Mouse (Mus musculus) forebrain, embryonic 12.5 days (tissue): ENCODE results near the gene Cnih1. TPM values are rescaled to one million over a fixed set of nuclear protein-coding genes. Genes with fewer than 3 reads are reported as not detected.

Source experiments
- ATAC-seq: fragments of 200-750 bp; cut with Nextera tagmentation; 2 replicates; pipeline ENCODE4 v1.8.0; 2017; ENCODE audit warnings: moderate TSS enrichment; ENCODE audit not compliant: low FRiP score
- H3K27ac ChIP-seq: fragments of 300-500 bp; sonication (generic); 2 replicates; pipeline ENCODE4 v1.5.1; 2016; ENCODE audit warnings: mild to moderate bottlenecking
- H3K27me3 ChIP-seq: fragments of 300-500 bp; sonication (generic); 2 replicates; pipeline ENCODE4 v1.6.1; 2016; ENCODE audit warnings: mild to moderate bottlenecking
- H3K36me3 ChIP-seq: fragments of 300-500 bp; sonication (generic); replicated peaks from 2 replicates; pipeline ENCODE4 v1.6.1; 2016; ENCODE audit warnings: mild to moderate bottlenecking
- H3K4me1 ChIP-seq: fragments of 300-500 bp; sonication (generic); 2 replicates; pipeline ENCODE4 v1.6.1; 2016
- H3K4me2 ChIP-seq: fragments of 300-500 bp; sonication (generic); 2 replicates; pipeline ENCODE4 v1.6.1; 2016; ENCODE audit warnings: mild to moderate bottlenecking, moderate library complexity
- H3K4me3 ChIP-seq: fragments of 300-500 bp; sonication (generic); replicated peaks from 2 replicates; pipeline ENCODE4 v1.5.1; 2016; ENCODE audit warnings: mild to moderate bottlenecking
- H3K9ac ChIP-seq: fragments of 300-500 bp; sonication (generic); 2 replicates; pipeline ENCODE4 v1.6.1; 2016; ENCODE audit warnings: mild to moderate bottlenecking
- H3K9me3 ChIP-seq: fragments of 300-500 bp; sonication (generic); 2 replicates; pipeline ENCODE4 v1.6.1; 2016
- WGBS: fragments of 180-500 bp; shearing (Covaris S2); methylation state at CpG from one replicate; pipeline ENCODE4 v1.1.7; 2016; 5-methylcytosine and 5-hydroxymethylcytosine counted together
- polyA plus RNA-seq: library from polyadenylated mRNA; unstranded; fragments of >200 nt; fragmentation: Nextera tagmentation; extraction: Ambion mirVana; gene quantifications from 2 replicates; pipeline ENCODE4 v1.2.1, GENCODE M21; 2016

Gene Cnih1
- polyA plus RNA-seq, 1 experiment from 2014 or later, result 181 TPM

DNA sequence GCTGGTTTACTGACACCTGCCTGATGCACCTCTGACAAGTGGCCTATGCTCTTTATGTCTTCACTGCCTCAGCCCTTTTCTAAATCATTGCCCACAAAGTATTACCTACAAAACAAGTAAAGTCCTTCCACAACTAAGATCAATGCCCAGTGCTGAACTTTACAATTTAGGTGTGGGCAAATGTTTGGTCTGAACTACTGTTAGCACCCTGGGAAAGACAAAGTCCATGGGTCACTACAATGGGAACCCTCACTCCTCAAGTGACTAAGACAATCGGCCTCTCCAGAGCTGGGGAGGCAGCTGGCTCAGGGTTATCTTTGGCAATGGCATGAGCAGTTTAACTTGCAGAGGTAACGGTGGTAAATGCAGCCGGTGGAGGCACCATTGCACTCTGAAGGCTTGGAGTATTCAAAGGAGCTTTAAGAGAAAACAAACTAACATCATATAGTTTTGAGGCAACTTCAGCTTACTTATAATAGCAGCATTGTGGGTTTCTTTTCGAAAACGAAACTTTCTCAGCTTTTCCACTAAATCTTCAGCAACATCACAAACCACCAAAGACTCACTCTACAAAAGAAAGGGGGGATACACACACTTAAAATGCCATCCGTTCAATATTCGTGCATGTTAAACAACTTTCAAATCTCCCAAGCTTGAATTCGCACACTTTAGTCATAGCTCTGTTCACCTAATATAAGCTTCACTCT, 28.9 kb upstream of the Cnih1 start:
- Histone ChIP-seq H3K27me3 (no peaks in the 10 kb centered on the region), H3K4me3 (no peak overlapping the region), H3K9ac (no peak overlapping the region), H3K4me2 (no peak overlapping the region), H3K4me1 (peaks cover 19% of the 10 kb centered on the region), H3K9me3 (no peaks in the 10 kb centered on the region), H3K36me3 (peaks cover 31% of the 10 kb centered on the region), H3K27ac (no peak overlapping the region)
- WGBS, result 95% methylated on average over 8 of the region's 8 CpGs
- no peak for ATAC-seq

DNA sequence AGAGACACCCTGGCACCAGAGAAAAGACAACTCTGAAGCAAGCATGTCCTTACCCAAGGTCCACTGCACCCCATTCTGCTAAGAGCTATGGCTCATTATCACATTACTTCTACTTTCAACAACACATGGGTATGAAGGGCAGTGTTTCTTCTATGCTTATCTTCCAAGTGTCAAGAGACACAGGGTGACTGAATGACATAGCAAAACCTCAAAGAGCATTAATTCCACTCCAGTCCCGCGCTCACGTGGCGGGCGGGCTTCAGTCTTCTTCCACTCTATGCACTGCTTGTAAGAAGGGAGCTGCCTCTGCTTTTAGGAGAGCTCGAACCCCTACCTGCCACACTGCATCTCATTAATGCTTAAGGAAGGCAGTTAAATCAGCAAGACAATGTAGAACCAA, 27.4 kb upstream of the Cnih1 start:
- ATAC-seq, result no peak
- no peak overlapping the region for H3K4me2 ChIP-seq
- no peak overlapping the region for H3K4me3 ChIP-seq
- no peak overlapping the region for H3K9ac ChIP-seq
- H3K36me3 ChIP-seq, result peaks cover 40% of the 10 kb centered on the region
- WGBS, result 60% methylated on average over 6 of the region's 6 CpGs
- H3K27ac ChIP-seq, result no peak overlapping the region
- no peaks in the 10 kb centered on the region for H3K27me3 ChIP-seq
- H3K4me1 ChIP-seq, result peaks cover 11% of the 10 kb centered on the region
- H3K9me3 ChIP-seq, result no peaks in the 10 kb centered on the region

DNA sequence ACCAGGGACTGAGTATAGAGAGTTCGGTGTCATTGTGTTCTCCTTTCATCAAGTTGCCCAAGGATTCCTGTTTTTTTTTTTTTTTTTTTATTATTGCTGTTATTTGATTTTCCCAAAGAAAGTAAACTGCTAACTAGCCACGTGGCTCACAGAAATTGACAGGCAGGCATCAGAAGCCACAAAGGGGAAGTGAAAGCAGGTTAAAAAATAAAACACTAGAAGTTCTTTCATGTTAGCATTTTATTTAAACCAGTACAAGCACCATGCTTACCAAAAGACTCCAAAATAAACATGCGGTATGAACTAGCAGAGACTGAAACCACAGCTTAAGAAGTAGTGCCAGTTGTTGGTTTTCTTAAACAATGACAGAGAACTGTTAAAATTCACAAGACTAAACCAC, 19.7 kb upstream of the Cnih1 start:
- Histone ChIP-seq H3K27me3 (no peaks in the 10 kb centered on the region), H3K4me3 (no peak overlapping the region), H3K4me2 (no peak overlapping the region), H3K9ac (no peak overlapping the region), H3K27ac (no peak overlapping the region), H3K9me3 (no peaks in the 10 kb centered on the region), H3K36me3 (peaks cover 28% of the 10 kb centered on the region), H3K4me1 (no peaks in the 10 kb centered on the region)
- 77% methylated on average over 3 of the region's 3 CpGs for WGBS
- no peak for ATAC-seq

DNA sequence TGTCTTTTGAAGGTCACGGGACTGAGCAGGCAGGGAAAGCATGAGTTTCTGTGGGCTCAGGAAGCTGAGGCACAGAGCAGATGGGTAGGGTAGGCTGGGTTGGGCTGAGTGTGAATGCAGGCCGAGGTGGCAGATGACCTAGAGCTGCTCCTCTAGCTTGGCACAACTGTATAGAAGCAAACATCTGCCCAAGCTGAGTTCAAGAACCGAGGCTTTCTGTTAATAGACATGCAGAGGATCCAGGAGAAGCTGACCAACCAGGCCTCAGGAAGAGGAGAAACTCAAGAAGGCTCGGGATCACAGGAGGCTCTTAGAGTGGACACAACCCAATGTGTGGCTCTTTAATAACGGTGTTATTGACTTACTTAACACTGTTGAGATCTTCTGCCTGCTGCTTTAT, 18.0 kb upstream of the Cnih1 start:
- ATAC-seq, result no peak
- H3K27me3 ChIP-seq, result no peaks in the 10 kb centered on the region
- H3K4me1 ChIP-seq, result no peaks in the 10 kb centered on the region
- WGBS, result 92% methylated on average over 5 of the region's 5 CpGs
- H3K9me3 ChIP-seq, result no peaks in the 10 kb centered on the region
- no peak overlapping the region for H3K4me3 ChIP-seq
- no peak overlapping the region for H3K9ac ChIP-seq
- H3K4me2 ChIP-seq, result no peak overlapping the region
- H3K36me3 ChIP-seq, result peaks cover 15% of the 10 kb centered on the region
- no peak overlapping the region for H3K27ac ChIP-seq

DNA sequence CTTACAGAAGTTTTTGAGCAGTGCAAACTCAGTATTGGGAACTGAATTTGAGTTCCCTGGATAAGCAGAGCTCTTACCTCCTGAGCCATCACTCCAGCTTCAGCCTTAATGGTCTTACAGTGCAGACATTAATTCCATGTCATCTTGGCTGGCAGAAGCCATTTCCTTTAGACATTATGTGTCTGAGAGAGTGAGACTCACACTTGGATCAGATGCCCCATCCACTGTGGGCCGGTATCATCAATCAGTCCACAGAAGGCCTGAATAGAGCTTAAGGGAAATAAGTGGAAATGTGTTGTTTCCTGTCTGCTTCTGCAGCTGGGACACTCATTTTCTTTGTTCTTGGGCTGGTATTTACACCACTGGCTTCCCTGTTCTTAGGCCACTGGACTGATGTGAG, 15.6 kb upstream of the Cnih1 start:
- Histone ChIP-seq H3K4me1 (no peaks in the 10 kb centered on the region), H3K4me3 (no peak overlapping the region), H3K27ac (no peak overlapping the region), H3K36me3 (peaks cover 11% of the 10 kb centered on the region), H3K4me2 (no peak overlapping the region), H3K9me3 (no peaks in the 10 kb centered on the region), H3K27me3 (no peaks in the 10 kb centered on the region), H3K9ac (no peak overlapping the region)
- 89% methylated on average over 1 of the region's 1 CpGs for WGBS
- no peak for ATAC-seq

DNA sequence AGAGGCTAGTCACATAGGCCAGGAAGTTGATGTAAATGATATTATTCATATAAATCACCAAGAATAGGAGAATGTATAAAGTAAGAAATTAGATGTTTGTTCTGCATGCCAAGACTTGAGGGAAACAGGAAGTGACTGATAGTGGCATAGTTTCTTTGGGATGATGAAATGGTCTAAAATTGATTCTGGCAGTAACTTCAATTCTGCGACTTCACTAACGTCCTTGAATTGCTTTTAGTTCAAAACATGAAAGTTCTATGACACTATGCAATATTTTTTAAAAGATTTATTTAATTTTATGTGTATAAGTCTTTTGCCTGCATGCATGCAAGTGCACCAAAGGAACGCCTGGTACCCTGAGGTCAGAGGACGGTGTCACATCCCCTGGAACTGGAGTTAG, 15.0 kb upstream of the Cnih1 start:
- Histone ChIP-seq H3K4me1 (no peaks in the 10 kb centered on the region), H3K4me2 (no peak overlapping the region), H3K36me3 (peaks cover 11% of the 10 kb centered on the region), H3K4me3 (no peak overlapping the region), H3K27me3 (no peaks in the 10 kb centered on the region), H3K9ac (no peak overlapping the region), H3K9me3 (no peaks in the 10 kb centered on the region), H3K27ac (no peak overlapping the region)
- no peak for ATAC-seq
- 96% methylated on average over 4 of the region's 4 CpGs for WGBS

DNA sequence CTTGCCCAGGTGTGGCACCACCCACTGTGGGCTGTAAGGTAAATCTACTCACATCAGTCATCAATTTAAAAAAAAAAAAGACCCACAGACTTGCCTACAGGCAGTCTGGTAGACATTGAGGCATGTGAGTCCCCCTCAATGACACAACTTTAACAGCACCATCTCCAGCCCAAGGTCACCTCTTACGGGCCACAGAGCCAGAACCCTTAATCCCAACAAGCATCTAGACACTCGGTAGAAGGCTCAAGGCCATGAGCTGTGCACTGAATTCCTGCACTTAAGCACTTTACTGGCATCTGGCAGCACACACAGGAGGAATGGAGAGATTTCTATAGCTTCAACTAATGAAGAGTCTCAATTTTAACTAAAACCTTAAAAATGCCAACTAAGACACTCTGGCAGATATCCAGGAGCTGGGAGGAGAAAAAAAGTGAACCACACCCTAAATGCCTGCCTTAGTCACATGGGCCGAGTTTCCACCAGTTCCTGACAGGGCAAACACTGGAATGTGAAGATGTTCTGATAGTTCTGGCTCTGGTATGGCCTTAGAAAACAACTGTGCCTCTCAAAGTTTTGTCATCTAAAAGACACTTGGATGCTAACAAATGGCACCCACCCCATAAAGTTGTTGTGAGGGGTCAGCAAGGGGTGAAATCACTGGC, 12.6 kb upstream of the Cnih1 start:
- Histone ChIP-seq H3K36me3 (peaks cover 7% of the 10 kb centered on the region), H3K9ac (no peak overlapping the region), H3K27ac (no peak overlapping the region), H3K4me2 (no peak overlapping the region), H3K4me1 (no peaks in the 10 kb centered on the region), H3K4me3 (no peak overlapping the region), H3K27me3 (no peaks in the 10 kb centered on the region), H3K9me3 (no peaks in the 10 kb centered on the region)
- 85% methylated on average over 3 of the region's 3 CpGs for WGBS
- no peak for ATAC-seq

DNA sequence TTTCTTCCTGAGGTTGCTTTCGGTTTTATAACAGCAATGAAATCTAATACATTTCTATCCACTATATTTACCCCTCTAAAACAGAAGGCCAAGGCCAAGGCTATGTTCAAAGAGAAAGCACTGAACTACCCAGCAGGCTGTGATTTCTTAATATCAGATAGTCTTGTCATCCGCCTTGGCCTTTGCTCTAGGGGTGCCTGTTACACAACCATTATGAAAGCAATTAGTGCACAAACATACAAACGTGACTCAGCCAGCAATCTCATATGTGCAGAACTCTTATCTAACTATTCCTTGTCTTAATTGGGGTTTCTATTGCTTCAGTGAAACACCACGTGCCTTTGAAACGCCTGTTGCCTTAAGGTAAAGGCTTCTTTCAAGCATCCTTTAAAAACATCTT, 5.9 kb upstream of the Cnih1 start:
- no peak for ATAC-seq
- Histone ChIP-seq H3K27me3 (no peaks in the 10 kb centered on the region), H3K36me3 (peaks cover 1% of the 10 kb centered on the region; the same call in 1 of the 2 replicates), H3K4me2 (no peak overlapping the region), H3K27ac (no peak overlapping the region), H3K4me3 (no peak overlapping the region), H3K9me3 (no peaks in the 10 kb centered on the region), H3K4me1 (no peaks in the 10 kb centered on the region), H3K9ac (no peak overlapping the region)
- WGBS, result 85% methylated on average over 5 of the region's 5 CpGs

DNA sequence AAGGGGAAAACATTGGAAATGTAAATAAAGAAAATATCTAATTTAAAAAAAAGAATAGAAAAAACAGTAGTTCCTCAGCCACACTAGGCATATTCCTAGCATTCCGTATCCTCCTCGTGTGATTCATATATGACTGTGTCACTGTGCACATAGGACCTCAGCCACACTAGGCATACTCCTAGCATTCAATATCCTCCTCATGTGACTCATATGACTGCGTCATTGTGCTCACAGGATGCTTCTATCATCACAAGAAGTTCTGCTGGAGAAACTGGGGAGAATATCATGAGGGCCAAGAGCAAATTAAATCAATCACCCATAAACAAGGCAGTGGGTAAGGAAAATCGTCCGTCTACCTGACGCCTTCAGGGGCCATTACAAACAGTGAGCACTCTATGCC, 2.5 kb upstream of the Cnih1 start:
- Histone ChIP-seq H3K4me2 (no peak overlapping the region), H3K9ac (no peak overlapping the region; the same call in 1 of the 2 replicates), H3K4me1 (peaks cover 12% of the 10 kb centered on the region), H3K4me3 (no peak overlapping the region), H3K27ac (no peak overlapping the region), H3K9me3 (no peaks in the 10 kb centered on the region), H3K36me3 (no peaks in the 10 kb centered on the region), H3K27me3 (no peaks in the 10 kb centered on the region)
- 93% methylated on average over 6 of the region's 6 CpGs for WGBS
- no peak for ATAC-seq

DNA sequence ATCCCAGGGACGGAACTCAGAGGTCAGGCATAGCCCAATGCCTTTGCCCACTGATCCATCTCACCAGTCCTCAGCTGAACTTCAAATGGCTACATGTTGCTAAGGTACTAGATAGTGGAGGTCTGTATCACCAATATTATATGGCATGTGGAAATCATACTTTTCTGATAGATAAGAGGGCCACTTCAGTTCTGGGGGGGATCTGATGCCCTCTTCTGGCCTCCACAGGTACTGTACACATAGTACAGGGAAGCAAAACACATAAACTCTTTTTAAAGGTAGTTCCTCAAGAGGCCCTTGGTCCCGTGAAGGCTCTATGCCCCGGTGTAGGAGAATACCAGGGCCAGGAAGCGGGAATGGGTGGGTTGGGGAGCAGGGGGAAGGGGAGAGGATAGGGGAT, 2.1 kb upstream of the Cnih1 start:
- no peak overlapping the region for H3K27ac ChIP-seq
- H3K9ac ChIP-seq, result no peak overlapping the region
- ATAC-seq, result no peak
- WGBS, result 66% methylated on average over 4 of the region's 4 CpGs
- no peak overlapping the region for H3K4me2 ChIP-seq
- no peaks in the 10 kb centered on the region for H3K27me3 ChIP-seq
- H3K4me3 ChIP-seq, result no peak overlapping the region
- H3K9me3 ChIP-seq, result no peaks in the 10 kb centered on the region
- no peaks in the 10 kb centered on the region for H3K36me3 ChIP-seq
- peaks cover 14% of the 10 kb centered on the region for H3K4me1 ChIP-seq

DNA sequence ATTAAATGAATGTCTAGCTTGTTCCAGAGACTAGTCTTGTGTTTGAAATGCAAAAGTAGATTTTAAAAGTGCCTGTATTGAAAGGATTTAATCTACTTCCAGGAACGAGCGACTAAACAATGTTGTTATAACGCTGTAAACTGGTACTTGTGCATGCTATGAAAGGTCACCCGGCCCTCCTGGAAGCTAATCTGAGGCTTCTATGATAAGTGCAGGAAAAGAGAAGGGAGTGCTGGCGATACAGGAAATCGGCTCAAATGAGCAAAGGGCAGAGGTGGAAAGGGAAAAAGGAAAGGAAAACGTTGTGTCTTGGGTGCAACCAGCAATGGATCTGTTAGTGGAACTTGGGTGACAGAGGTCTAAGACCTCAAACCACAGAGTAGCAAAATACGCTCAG, 292 bp upstream of the Cnih1 start:
- Histone ChIP-seq H3K36me3 (0 out of 2 replicates have a peak, but pooled peaks cover 13% of the 10 kb centered on the region), H3K27me3 (no peaks in the 10 kb centered on the region), H3K4me2 (peak overlapping the region; percentile 70), H3K9me3 (no peaks in the 10 kb centered on the region), H3K9ac (no peak overlapping the region), H3K27ac (peak overlapping the region; percentile 54; the same call in 1 of the 2 replicates), H3K4me1 (peaks cover 16% of the 10 kb centered on the region), H3K4me3 (peak overlapping the region; percentile 99; the same call in 1 of the 2 replicates)
- no peak for ATAC-seq
- WGBS, result 25% methylated on average over 8 of the region's 8 CpGs

DNA sequence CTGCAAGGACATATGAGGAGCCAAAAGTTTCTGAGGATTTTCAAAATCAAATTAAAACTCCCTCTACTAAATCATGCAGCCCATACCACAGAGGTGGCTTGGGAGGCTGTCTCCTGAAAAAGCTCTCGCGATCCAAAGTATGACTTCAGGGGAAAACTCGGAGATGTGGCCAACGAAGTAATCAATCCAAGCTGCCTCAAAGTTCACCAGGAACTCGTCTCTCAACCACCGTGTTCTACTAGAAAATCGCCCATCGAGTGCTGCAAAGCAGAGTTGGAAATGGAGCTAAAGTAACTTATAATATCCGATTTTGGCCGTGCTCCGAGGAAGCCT, 791 bp downstream of the Cnih1 start:
- Histone ChIP-seq H3K4me3 (peak overlapping the region; percentile 99), H3K27me3 (no peaks in the 10 kb centered on the region), H3K9me3 (no peaks in the 10 kb centered on the region), H3K36me3 (peaks cover 22% of the 10 kb centered on the region), H3K4me2 (peak overlapping the region; percentile 70), H3K4me1 (peaks cover 16% of the 10 kb centered on the region), H3K9ac (peak overlapping the region; percentile 98), H3K27ac (peak overlapping the region; percentile 98)
- under 1% methylated on average over 11 of the region's 11 CpGs for WGBS
- ATAC-seq, result no peak

DNA sequence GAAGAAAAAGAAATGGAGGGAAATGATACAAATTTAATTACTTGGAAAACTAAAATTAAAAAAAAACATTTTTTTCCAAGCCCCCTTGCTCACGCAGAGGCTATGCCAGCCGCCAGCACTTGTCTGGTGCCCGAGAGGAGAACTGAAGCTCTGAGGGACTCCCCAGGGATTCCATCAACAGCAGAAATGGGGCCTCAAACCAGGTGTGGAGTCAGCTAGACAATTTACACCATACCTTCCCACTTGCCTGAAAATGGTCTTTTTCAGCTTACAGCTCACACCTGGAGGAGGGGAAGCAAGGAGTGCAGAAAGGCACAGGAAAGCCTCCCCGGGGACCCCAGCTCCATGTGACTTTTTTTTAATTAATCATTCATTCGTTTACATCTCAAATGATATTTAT, 3.0 kb downstream of the Cnih1 start:
- H3K36me3 ChIP-seq, result peaks cover 41% of the 10 kb centered on the region
- H3K27me3 ChIP-seq, result no peaks in the 10 kb centered on the region
- 89% methylated on average over 5 of the region's 5 CpGs for WGBS
- no peak overlapping the region for H3K9ac ChIP-seq
- H3K9me3 ChIP-seq, result no peaks in the 10 kb centered on the region
- H3K4me2 ChIP-seq, result no peak overlapping the region
- no peak for ATAC-seq
- H3K4me3 ChIP-seq, result no peak overlapping the region
- H3K4me1 ChIP-seq, result peaks cover 16% of the 10 kb centered on the region
- H3K27ac ChIP-seq, result no peak overlapping the region
